Mouse (Mus musculus): ENCODE measurements at regions not wholly inside any gene's neighbourhood (a gene's known extent, or its start where the extent isn't known, plus 50 kb on each side); places are given as distances from the start of the nearest gene placed in this dataset.

GRCm38 (mm10) chr10:56739621-56740020 is 362.5 kb downstream of the Gja1 start:
- Histone ChIP-seq H3K27me3 (ENCODE audit: control insufficient read depth, insufficient read depth, low read length) (no peaks in the 10 kb centered on the region), H3K4me3 (replicated peaks; ENCODE audit: insufficient read depth, low read depth, low read length) (no peak overlapping the region), H3K4me1 (ENCODE audit: control insufficient read depth, insufficient read depth, low read length) (no peaks in the 10 kb centered on the region), H3K27ac (ENCODE audit: insufficient read depth, low read length) (no peak overlapping the region)
- no peak for DNase-seq
- WGBS, result 95% methylated on average over 3 of the region's 3 CpGs
- no peak for TF ChIP-seq POLR2A (IDR thresholded peaks at IDR 0.05; ENCODE audit: borderline replicate concordance, insufficient read depth, low read length)
- no peak for TF ChIP-seq CTCF (IDR thresholded peaks at IDR 0.05; ENCODE audit: borderline replicate concordance, insufficient read depth, low read depth, low read length)

DNA sequence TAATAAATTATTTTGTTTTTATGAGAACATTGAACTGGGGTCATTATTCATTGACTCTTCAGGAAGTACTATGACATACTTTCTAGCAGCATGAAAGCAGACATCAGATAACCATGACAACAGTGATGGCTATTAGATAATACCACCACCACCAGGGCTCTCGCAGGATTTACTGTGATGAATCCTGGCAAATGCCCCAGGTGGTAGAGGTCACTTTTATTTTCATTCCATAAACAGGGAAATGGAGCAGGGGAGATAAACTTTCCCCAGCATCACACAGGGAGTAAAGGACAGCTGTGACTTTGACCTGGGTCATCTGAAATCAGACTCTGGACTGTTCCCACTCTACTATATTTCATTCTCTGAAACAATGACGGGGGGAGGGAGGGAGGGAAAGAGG is 375.0 kb downstream of the Gja1 start:
- no peak for DNase-seq
- H3K27ac ChIP-seq (ENCODE audit: insufficient read depth, low read length), result no peak overlapping the region
- TF ChIP-seq POLR2A (IDR thresholded peaks at IDR 0.05; ENCODE audit: borderline replicate concordance, insufficient read depth, low read length), result no peak
- no peak for TF ChIP-seq CTCF (IDR thresholded peaks at IDR 0.05; ENCODE audit: borderline replicate concordance, insufficient read depth, low read depth, low read length)
- no peaks in the 10 kb centered on the region for H3K27me3 ChIP-seq (ENCODE audit: control insufficient read depth, insufficient read depth, low read length)
- 42% methylated on average over 2 of the region's 2 CpGs for WGBS
- H3K4me3 ChIP-seq (replicated peaks; ENCODE audit: insufficient read depth, low read depth, low read length), result no peak overlapping the region
- H3K4me1 ChIP-seq (ENCODE audit: control insufficient read depth, insufficient read depth, low read length), result no peaks in the 10 kb centered on the region

DNA sequence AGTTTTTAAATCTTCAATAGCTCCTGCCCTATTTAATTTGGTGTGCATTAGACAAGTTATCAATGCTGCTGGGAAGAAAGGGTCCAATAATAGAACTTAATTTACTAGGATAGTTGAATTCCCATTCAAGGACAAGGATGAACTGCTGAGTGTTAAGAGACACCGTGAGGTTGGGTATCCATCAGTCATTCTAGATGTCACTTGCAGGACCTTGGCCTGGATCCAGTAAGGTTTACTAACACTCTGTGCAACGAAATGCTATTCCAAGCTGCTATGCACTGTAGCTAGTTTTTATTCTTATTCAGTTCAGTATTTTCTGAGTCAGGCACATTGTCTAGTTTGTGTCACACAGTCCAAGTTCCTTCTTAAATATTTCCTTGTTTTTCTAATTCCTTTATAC is 376.4 kb downstream of the Gja1 start:
- no peak for DNase-seq
- H3K27me3 ChIP-seq (ENCODE audit: control insufficient read depth, insufficient read depth, low read length), result no peaks in the 10 kb centered on the region
- H3K4me3 ChIP-seq (replicated peaks; ENCODE audit: insufficient read depth, low read depth, low read length), result no peak overlapping the region
- TF ChIP-seq POLR2A (IDR thresholded peaks at IDR 0.05; ENCODE audit: borderline replicate concordance, insufficient read depth, low read length) (no peak), CTCF (IDR thresholded peaks at IDR 0.05; ENCODE audit: borderline replicate concordance, insufficient read depth, low read depth, low read length) (no peak)
- 56% methylated on average over 2 of the region's 2 CpGs for WGBS
- H3K27ac ChIP-seq (ENCODE audit: insufficient read depth, low read length), result no peak overlapping the region
- no peaks in the 10 kb centered on the region for H3K4me1 ChIP-seq (ENCODE audit: control insufficient read depth, insufficient read depth, low read length)

DNA sequence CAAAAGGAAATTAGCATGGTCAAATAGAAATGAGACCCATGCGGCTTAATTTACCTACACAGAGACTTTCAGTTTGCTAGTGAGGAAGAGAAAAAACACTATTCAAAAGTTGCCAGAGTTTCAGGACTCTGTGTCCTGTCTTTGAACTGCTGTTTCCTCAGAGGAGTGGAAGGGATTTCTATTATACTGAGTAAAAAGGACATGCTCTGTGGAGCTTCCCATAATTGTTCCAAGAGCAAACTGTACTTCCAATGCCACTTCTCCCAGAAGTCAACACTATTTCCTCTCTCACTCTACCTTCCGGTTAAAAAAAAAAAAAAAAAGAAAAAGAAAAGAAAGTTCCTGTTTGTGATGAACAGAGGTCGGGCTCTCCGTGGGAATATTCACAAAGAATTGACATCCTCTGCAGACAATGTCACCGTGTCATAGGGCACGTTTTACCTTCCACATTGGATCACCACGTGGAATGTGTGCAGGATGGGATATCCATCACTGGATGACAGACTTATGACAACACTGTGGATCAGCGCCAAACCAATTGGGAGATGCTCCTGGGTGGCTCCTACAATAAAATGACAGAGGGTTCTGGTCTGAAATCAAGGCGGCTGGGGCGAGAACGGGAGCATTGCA is 377.5 kb downstream of the Gja1 start:
- WGBS, result 69% methylated on average over 11 of the region's 11 CpGs
- no peaks in the 10 kb centered on the region for H3K27me3 ChIP-seq (ENCODE audit: control insufficient read depth, insufficient read depth, low read length)
- no peaks in the 10 kb centered on the region for H3K4me1 ChIP-seq (ENCODE audit: control insufficient read depth, insufficient read depth, low read length)
- no peak for TF ChIP-seq POLR2A (IDR thresholded peaks at IDR 0.05; ENCODE audit: borderline replicate concordance, insufficient read depth, low read length)
- no peak for TF ChIP-seq CTCF (IDR thresholded peaks at IDR 0.05; ENCODE audit: borderline replicate concordance, insufficient read depth, low read depth, low read length)
- DNase-seq, result no peak
- H3K27ac ChIP-seq (ENCODE audit: insufficient read depth, low read length), result no peak overlapping the region
- H3K4me3 ChIP-seq (replicated peaks; ENCODE audit: insufficient read depth, low read depth, low read length), result no peak overlapping the region

GRCm38 (mm10) chr10:56770629-56771028 is 393.5 kb downstream of the Gja1 start:
- Histone ChIP-seq H3K4me3 (replicated peaks; ENCODE audit: insufficient read depth, low read depth, low read length) (no peak overlapping the region), H3K4me1 (ENCODE audit: control insufficient read depth, insufficient read depth, low read length) (no peaks in the 10 kb centered on the region), H3K27ac (ENCODE audit: insufficient read depth, low read length) (no peak overlapping the region), H3K27me3 (ENCODE audit: control insufficient read depth, insufficient read depth, low read length) (no peaks in the 10 kb centered on the region)
- WGBS, result 84% methylated on average over 4 of the region's 4 CpGs
- TF ChIP-seq POLR2A (IDR thresholded peaks at IDR 0.05; ENCODE audit: borderline replicate concordance, insufficient read depth, low read length), result no peak
- no peak for TF ChIP-seq CTCF (IDR thresholded peaks at IDR 0.05; ENCODE audit: borderline replicate concordance, insufficient read depth, low read depth, low read length)
- DNase-seq, result no peak

- H3K4me3 ChIP-seq (replicated peaks; ENCODE audit: insufficient read depth, low read depth, low read length), result no peak overlapping the region
- no peak for DNase-seq
- WGBS, result 82% methylated on average over 2 of the region's 2 CpGs
- H3K4me1 ChIP-seq (ENCODE audit: control insufficient read depth, insufficient read depth, low read length), result no peaks in the 10 kb centered on the region
- no peaks in the 10 kb centered on the region for H3K27me3 ChIP-seq (ENCODE audit: control insufficient read depth, insufficient read depth, low read length)
- H3K27ac ChIP-seq (ENCODE audit: insufficient read depth, low read length), result no peak overlapping the region
- TF ChIP-seq CTCF (IDR thresholded peaks at IDR 0.05; ENCODE audit: borderline replicate concordance, insufficient read depth, low read depth, low read length) (no peak), POLR2A (IDR thresholded peaks at IDR 0.05; ENCODE audit: borderline replicate concordance, insufficient read depth, low read length) (no peak)
These were observed 405.1 kb downstream of the Gja1 start for GRCm38 (mm10) chr10:56782265-56782664.

DNA sequence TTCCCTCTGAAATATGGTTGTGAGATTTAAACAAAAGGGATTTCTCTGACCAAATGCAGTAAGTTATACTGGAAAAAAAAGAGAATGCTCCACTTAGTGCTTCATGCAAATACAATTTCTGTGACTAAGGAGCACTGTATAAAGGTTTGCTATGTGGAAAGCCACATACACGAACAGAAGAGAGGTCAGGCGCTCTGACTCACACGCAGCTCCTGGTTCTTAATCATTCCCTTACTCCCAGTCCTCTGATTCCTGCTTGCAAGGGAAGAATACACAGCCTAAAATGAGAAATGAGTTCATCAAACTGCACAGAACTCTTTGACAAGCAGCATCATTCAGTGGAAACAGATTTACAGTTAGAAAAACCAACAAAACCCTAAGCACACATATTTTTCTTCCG is 406.8 kb downstream of the Gja1 start:
- H3K4me3 ChIP-seq (replicated peaks; ENCODE audit: insufficient read depth, low read depth, low read length), result no peak overlapping the region
- H3K27me3 ChIP-seq (ENCODE audit: control insufficient read depth, insufficient read depth, low read length), result no peaks in the 10 kb centered on the region
- no peak overlapping the region for H3K27ac ChIP-seq (ENCODE audit: insufficient read depth, low read length)
- 87% methylated on average over 4 of the region's 4 CpGs for WGBS
- DNase-seq, result no peak
- H3K4me1 ChIP-seq (ENCODE audit: control insufficient read depth, insufficient read depth, low read length), result no peaks in the 10 kb centered on the region
- TF ChIP-seq POLR2A (IDR thresholded peaks at IDR 0.05; ENCODE audit: borderline replicate concordance, insufficient read depth, low read length), result no peak
- no peak for TF ChIP-seq CTCF (IDR thresholded peaks at IDR 0.05; ENCODE audit: borderline replicate concordance, insufficient read depth, low read depth, low read length)

DNA sequence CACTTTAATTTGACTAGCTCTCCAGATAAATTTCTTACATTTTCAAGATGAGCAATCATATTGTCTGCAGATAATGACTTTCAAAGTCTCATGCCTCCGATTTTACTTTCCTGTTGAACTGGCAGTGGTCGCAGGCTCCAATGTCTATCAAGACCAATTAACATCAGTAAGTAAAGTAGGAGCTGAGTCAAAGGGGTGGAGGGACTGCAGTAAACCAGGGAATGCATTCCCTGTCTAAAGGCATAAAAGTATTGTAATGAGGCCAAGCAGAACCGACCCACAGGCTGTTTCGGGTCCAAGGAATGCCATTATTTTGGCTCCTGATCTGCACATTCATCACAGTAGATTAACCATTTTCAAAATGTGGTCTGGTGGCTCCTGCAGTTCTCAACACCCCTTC is 411.0 kb downstream of the Gja1 start:
- no peak overlapping the region for H3K4me3 ChIP-seq (replicated peaks; ENCODE audit: insufficient read depth, low read depth, low read length)
- H3K27ac ChIP-seq (ENCODE audit: insufficient read depth, low read length), result no peak overlapping the region
- H3K27me3 ChIP-seq (ENCODE audit: control insufficient read depth, insufficient read depth, low read length), result no peaks in the 10 kb centered on the region
- TF ChIP-seq CTCF (IDR thresholded peaks at IDR 0.05; ENCODE audit: borderline replicate concordance, insufficient read depth, low read depth, low read length) (no peak), POLR2A (IDR thresholded peaks at IDR 0.05; ENCODE audit: borderline replicate concordance, insufficient read depth, low read length) (no peak)
- no peak for DNase-seq
- WGBS, result 18% methylated on average over 4 of the region's 4 CpGs
- H3K4me1 ChIP-seq (ENCODE audit: control insufficient read depth, insufficient read depth, low read length), result no peaks in the 10 kb centered on the region

Measured in cerebellum, adult 2 months (tissue).